8 mouse cellular contexts compared by ENCODE assay signal in genomic region chr6:31660778-31661177, GRCm38 (mm10).
DNase-seq lines count a peak whose midpoint lies in the region; ATAC-seq and TF ChIP-seq lines count a peak whose summit lies in the region.

No protein-coding gene starts in this region.

- peak; percentile 98 for TF ChIP-seq CTCF in forebrain, postnatal 0 days (IDR thresholded peaks at IDR 0.05; ENCODE audit: low read depth)

- H3K36me3 ChIP-seq in forebrain, postnatal 0 days (ENCODE audit: insufficient read depth), result no peaks in the 10 kb centered on the region
- H3K36me3 ChIP-seq in hindbrain, embryonic 16.5 days (ENCODE audit: control insufficient read depth, insufficient read depth, low read length), result no peaks in the 10 kb centered on the region

- H3K9me3 ChIP-seq in forebrain, postnatal 0 days (ENCODE audit: low read length), result no peaks in the 10 kb centered on the region
- no peaks in the 10 kb centered on the region for H3K9me3 ChIP-seq in hindbrain, embryonic 16.5 days (ENCODE audit: control insufficient read depth, low read length)

- H3K4me2 ChIP-seq in forebrain, postnatal 0 days (ENCODE audit: low read depth), result no peak overlapping the region
- H3K4me2 ChIP-seq in hindbrain, embryonic 16.5 days (ENCODE audit: low read length), result no peak overlapping the region

- H3K27ac ChIP-seq in forebrain, postnatal 0 days (ENCODE audit: low read depth, low read length), result no peak overlapping the region
- no peak overlapping the region for H3K27ac ChIP-seq in hindbrain, embryonic 16.5 days (ENCODE audit: low read depth, low read length)

- ATAC-seq in forebrain, postnatal 0 days, result peak; percentile 79
- peak; percentile 82 for ATAC-seq in hindbrain, embryonic 16.5 days
- no peak for ATAC-seq in inflammation-experienced regulatory T-cells, adult 6 months

- H3K4me1 ChIP-seq in forebrain, postnatal 0 days (ENCODE audit: insufficient read depth), result no peaks in the 10 kb centered on the region
- no peaks in the 10 kb centered on the region for H3K4me1 ChIP-seq in hindbrain, embryonic 16.5 days (ENCODE audit: control insufficient read depth, insufficient read depth, low read depth, low read length)

- H3K9ac ChIP-seq in forebrain, postnatal 0 days, result no peak overlapping the region
- H3K9ac ChIP-seq in hindbrain, embryonic 16.5 days (ENCODE audit: low read depth, low read length), result no peak overlapping the region

- no peak overlapping the region for H3K4me3 ChIP-seq in forebrain, postnatal 0 days (ENCODE audit: low read depth, low read length)
- H3K4me3 ChIP-seq in hindbrain, embryonic 16.5 days (ENCODE audit: low read length), result no peak overlapping the region

- 10% methylated on average over 8 of the region's 8 CpGs for WGBS in forebrain, postnatal 0 days
- 13% methylated on average over 8 of the region's 8 CpGs for WGBS in hindbrain, embryonic 16.5 days

- peak; percentile 84 for DNase-seq in NIH3T3 (ENCODE audit: low read depth)
- DNase-seq in cerebellum, adult 18-20 months, result peak; percentile 66 to 68
- DNase-seq in forebrain, postnatal 0 days, result peak; percentile 88
- DNase-seq in layer of hippocampus, postnatal 36 days, result peak; percentile 67 to 69
- DNase-seq in lung, postnatal 25 days (ENCODE audit: low spot score), result peak; percentile 64
- DNase-seq in right cerebral cortex, adult 18-20 months, result peak; percentile 70

- H3K27me3 ChIP-seq in forebrain, postnatal 0 days (ENCODE audit: insufficient read depth, low read length), result no peaks in the 10 kb centered on the region
- H3K27me3 ChIP-seq in hindbrain, embryonic 16.5 days (replicated peaks; ENCODE audit: control insufficient read depth, insufficient read depth, low read length), result no peaks in the 10 kb centered on the region
